Mouse (Mus musculus): ENCODE results near the gene Rptor. TPM values are rescaled to one million over a fixed set of nuclear protein-coding genes. Genes with fewer than 3 reads are reported as not detected.

Gene Rptor
- polyA plus RNA-seq, 1 experiment from 2014 or later, result 9.1 TPM

GRCm38 (mm10) chr11:119909436-119909835, 306.7 kb downstream of the Rptor start:
- Histone ChIP-seq H3K4me3 (ENCODE audit: low read length) (no peak overlapping the region), H3K27me3 (ENCODE audit: insufficient read depth, low read length) (peaks cover 3% of the 10 kb centered on the region; the same call in 1 of the 2 replicates), H3K36me3 (ENCODE audit: insufficient read depth, low read length) (no peaks in the 10 kb centered on the region), H3K27ac (ENCODE audit: low read length) (no peak overlapping the region), H3K9me3 (ENCODE audit: low read length) (no peaks in the 10 kb centered on the region), H3K9ac (replicated peaks; ENCODE audit: low read length) (peak overlapping the region; percentile 17), H3K4me1 (ENCODE audit: insufficient read depth, low read length) (peaks cover 12% of the 10 kb centered on the region), H3K4me2 (replicated peaks; ENCODE audit: low read depth, low read length) (0 out of 2 replicates have a peak overlapping the region, but pooled peaks have one; percentile 5)
- WGBS, result 0% methylated on average over 5 of the region's 5 CpGs
- ATAC-seq (ENCODE audit: low FRiP score, low TSS enrichment), result no peak

GRCm38 (mm10) chr11:119912845-119913244, 310.1 kb downstream of the Rptor start:
- WGBS, result 8% methylated on average over 7 of the region's 7 CpGs
- no peak for ATAC-seq (ENCODE audit: low FRiP score, low TSS enrichment)
- peaks cover 39% of the 10 kb centered on the region for H3K4me1 ChIP-seq (ENCODE audit: insufficient read depth, low read length)
- H3K9ac ChIP-seq (replicated peaks; ENCODE audit: low read length), result peak overlapping the region; percentile 85
- H3K9me3 ChIP-seq (ENCODE audit: low read length), result no peaks in the 10 kb centered on the region
- H3K27ac ChIP-seq (ENCODE audit: low read length), result peak overlapping the region; percentile 80
- peaks cover 13% of the 10 kb centered on the region for H3K36me3 ChIP-seq (ENCODE audit: insufficient read depth, low read length)
- H3K4me3 ChIP-seq (ENCODE audit: low read length), result peak overlapping the region; percentile 75
- H3K4me2 ChIP-seq (replicated peaks; ENCODE audit: low read depth, low read length), result peak overlapping the region; percentile 90
- H3K27me3 ChIP-seq (ENCODE audit: insufficient read depth, low read length), result peaks cover 3% of the 10 kb centered on the region; the same call in 1 of the 2 replicates

- H3K9ac ChIP-seq (replicated peaks; ENCODE audit: low read length), result peak within 1 kb of the TSS; percentile 85
- H3K9me3 ChIP-seq (ENCODE audit: low read length), result no peaks in the 10 kb centered on the region
These were observed 310.7 kb downstream of the Rptor start, which contains the start of gene Chmp6 for GRCm38 (mm10) chr11:119913291-119913934. Gene Chmp6 (plus strand): TSS chr11:119913441.

GRCm38 (mm10) chr11:119913935-119914314, 311.2 kb downstream of the Rptor start:
- H3K4me2 ChIP-seq (replicated peaks; ENCODE audit: low read depth, low read length), result peak overlapping the region; percentile 90
- peak overlapping the region; percentile 85 for H3K9ac ChIP-seq (replicated peaks; ENCODE audit: low read length)
- peaks cover 24% of the 10 kb centered on the region for H3K36me3 ChIP-seq (ENCODE audit: insufficient read depth, low read length)
- no peaks in the 10 kb centered on the region for H3K27me3 ChIP-seq (ENCODE audit: insufficient read depth, low read length)
- H3K27ac ChIP-seq (ENCODE audit: low read length), result peak overlapping the region; percentile 80
- peaks cover 39% of the 10 kb centered on the region for H3K4me1 ChIP-seq (ENCODE audit: insufficient read depth, low read length)
- no peaks in the 10 kb centered on the region for H3K9me3 ChIP-seq (ENCODE audit: low read length)
- WGBS, result under 1% methylated on average over 26 of the region's 26 CpGs
- ATAC-seq (ENCODE audit: low FRiP score, low TSS enrichment), result no peak; the same call in 1 of the 2 replicates
- peak overlapping the region; percentile 75 for H3K4me3 ChIP-seq (ENCODE audit: low read length)

More at GRCm38 (mm10) chr11:119913291-119913934, 310.7 kb downstream of the Rptor start, which contains the start of gene Chmp6:
- under 1% methylated on average over 48 of the region's 48 CpGs for WGBS
- Histone ChIP-seq H3K4me1 (ENCODE audit: insufficient read depth, low read length) (peaks cover 39% of the 10 kb centered on the region), H3K27ac (ENCODE audit: low read length) (peak within 1 kb of the TSS; percentile 80), H3K27me3 (ENCODE audit: insufficient read depth, low read length) (no peaks in the 10 kb centered on the region; the same call in 1 of the 2 replicates), H3K4me3 (ENCODE audit: low read length) (peak within 1 kb of the TSS; percentile 75), H3K4me2 (replicated peaks; ENCODE audit: low read depth, low read length) (peak within 1 kb of the TSS; percentile 90), H3K36me3 (ENCODE audit: insufficient read depth, low read length) (peaks cover 18% of the 10 kb centered on the region)
- peak; percentile 65 for ATAC-seq (ENCODE audit: low FRiP score, low TSS enrichment)

- H3K4me2 ChIP-seq (replicated peaks; ENCODE audit: low read depth, low read length), result peak overlapping the region; percentile 90
- H3K4me1 ChIP-seq (ENCODE audit: insufficient read depth, low read length), result peaks cover 39% of the 10 kb centered on the region
- WGBS, result 14% methylated on average over 4 of the region's 4 CpGs
- peak overlapping the region; percentile 80 for H3K27ac ChIP-seq (ENCODE audit: low read length)
- no peak for ATAC-seq (ENCODE audit: low FRiP score, low TSS enrichment)
- no peaks in the 10 kb centered on the region for H3K9me3 ChIP-seq (ENCODE audit: low read length)
- no peaks in the 10 kb centered on the region for H3K27me3 ChIP-seq (ENCODE audit: insufficient read depth, low read length)
- peak overlapping the region; percentile 85 for H3K9ac ChIP-seq (replicated peaks; ENCODE audit: low read length)
- peak overlapping the region; percentile 75 for H3K4me3 ChIP-seq (ENCODE audit: low read length)
- peaks cover 27% of the 10 kb centered on the region for H3K36me3 ChIP-seq (ENCODE audit: insufficient read depth, low read length)
These were observed 311.7 kb downstream of the Rptor start for GRCm38 (mm10) chr11:119914381-119914780.

GRCm38 (mm10) chr11:119915666-119916065, 313.0 kb downstream of the Rptor start:
- Histone ChIP-seq H3K27ac (ENCODE audit: low read length) (peak overlapping the region; percentile 87), H3K27me3 (ENCODE audit: insufficient read depth, low read length) (no peaks in the 10 kb centered on the region), H3K36me3 (ENCODE audit: insufficient read depth, low read length) (peaks cover 27% of the 10 kb centered on the region), H3K9me3 (ENCODE audit: low read length) (no peaks in the 10 kb centered on the region), H3K4me1 (ENCODE audit: insufficient read depth, low read length) (peaks cover 36% of the 10 kb centered on the region), H3K9ac (replicated peaks; ENCODE audit: low read length) (peak overlapping the region; percentile 52; the same call in 1 of the 2 replicates), H3K4me2 (replicated peaks; ENCODE audit: low read depth, low read length) (peak overlapping the region; percentile 90), H3K4me3 (ENCODE audit: low read length) (peak overlapping the region; percentile 4; the same call in 1 of the 2 replicates)
- peak; percentile 17; the same call in 1 of the 2 replicates for ATAC-seq (ENCODE audit: low FRiP score, low TSS enrichment)
- WGBS, result 62% methylated on average over 9 of the region's 9 CpGs

GRCm38 (mm10) chr11:119916102-119916790, 313.5 kb downstream of the Rptor start:
- H3K4me3 ChIP-seq (ENCODE audit: low read length), result peak overlapping the region; percentile 4; the same call in 1 of the 2 replicates
- H3K27me3 ChIP-seq (ENCODE audit: insufficient read depth, low read length), result no peaks in the 10 kb centered on the region
- H3K4me2 ChIP-seq (replicated peaks; ENCODE audit: low read depth, low read length), result peak overlapping the region; percentile 90
- peaks cover 27% of the 10 kb centered on the region for H3K36me3 ChIP-seq (ENCODE audit: insufficient read depth, low read length)
- 80% methylated on average over 15 of the region's 15 CpGs for WGBS
- peaks cover 36% of the 10 kb centered on the region for H3K4me1 ChIP-seq (ENCODE audit: insufficient read depth, low read length)
- peak overlapping the region; percentile 52; the same call in 1 of the 2 replicates for H3K9ac ChIP-seq (replicated peaks; ENCODE audit: low read length)
- peak; percentile 53 for ATAC-seq (ENCODE audit: low FRiP score, low TSS enrichment)
- H3K27ac ChIP-seq (ENCODE audit: low read length), result peak overlapping the region; percentile 87
- no peaks in the 10 kb centered on the region for H3K9me3 ChIP-seq (ENCODE audit: low read length)

- no peak overlapping the region for H3K4me3 ChIP-seq (ENCODE audit: low read length)
- peaks cover 36% of the 10 kb centered on the region for H3K4me1 ChIP-seq (ENCODE audit: insufficient read depth, low read length)
- peak overlapping the region; percentile 87; the same call in 1 of the 2 replicates for H3K27ac ChIP-seq (ENCODE audit: low read length)
- no peak overlapping the region for H3K9ac ChIP-seq (replicated peaks; ENCODE audit: low read length)
- H3K9me3 ChIP-seq (ENCODE audit: low read length), result no peaks in the 10 kb centered on the region
- WGBS, result 85% methylated on average over 21 of the region's 21 CpGs
- peak overlapping the region; percentile 90; the same call in 1 of the 2 replicates for H3K4me2 ChIP-seq (replicated peaks; ENCODE audit: low read depth, low read length)
- H3K27me3 ChIP-seq (ENCODE audit: insufficient read depth, low read length), result no peaks in the 10 kb centered on the region
- peaks cover 27% of the 10 kb centered on the region for H3K36me3 ChIP-seq (ENCODE audit: insufficient read depth, low read length)
- ATAC-seq (ENCODE audit: low FRiP score, low TSS enrichment), result no peak
These were observed 314.2 kb downstream of the Rptor start for GRCm38 (mm10) chr11:119916834-119917469.

GRCm38 (mm10) chr11:119918521-119918920, 315.8 kb downstream of the Rptor start:
- 86% methylated on average over 7 of the region's 7 CpGs for WGBS
- H3K36me3 ChIP-seq (ENCODE audit: insufficient read depth, low read length), result peaks cover 27% of the 10 kb centered on the region
- ATAC-seq (ENCODE audit: low FRiP score, low TSS enrichment), result no peak

More at GRCm38 (mm10) chr11:119918521-119918920, 315.8 kb downstream of the Rptor start:
- Histone ChIP-seq H3K4me1 (ENCODE audit: insufficient read depth, low read length) (peaks cover 30% of the 10 kb centered on the region), H3K9me3 (ENCODE audit: low read length) (no peaks in the 10 kb centered on the region), H3K4me2 (replicated peaks; ENCODE audit: low read depth, low read length) (no peak overlapping the region), H3K4me3 (ENCODE audit: low read length) (no peak overlapping the region), H3K9ac (replicated peaks; ENCODE audit: low read length) (no peak overlapping the region), H3K27ac (ENCODE audit: low read length) (no peak overlapping the region), H3K27me3 (ENCODE audit: insufficient read depth, low read length) (no peaks in the 10 kb centered on the region)
